Mouse (Mus musculus): ENCODE data around the gene 3110082I17Rik.

- TF ChIP-seq CTCF (IDR thresholded peaks at IDR 0.05; ENCODE audit: low read depth, low read length) (no peak), POLR2AphosphoS5 (IDR thresholded peaks at IDR 0.05; ENCODE audit: insufficient replicate concordance, low read depth, low read length) (no peak), TAL1 (conservative IDR thresholded peaks at IDR 0.05; ENCODE audit: low read depth, low read length) (no peak)
Measured at GRCm38 (mm10) chr5:139498791-139499190, 38.5 kb upstream of the 3110082I17Rik start.
